Mouse (Mus musculus) heart, embryonic 16.5 days (tissue): ENCODE data around the gene 5730596B20Rik. TPM values are rescaled to one million over a fixed set of nuclear protein-coding genes. Genes with fewer than 3 reads are reported as not detected.

ENCODE experiments used
- ATAC-seq: fragments of 200-750 bp; cut with Nextera tagmentation; replicated peaks from 2 replicates; pipeline ENCODE4 v1.8.0; 2017; ENCODE audit warnings: moderate number of reproducible peaks; ENCODE audit not compliant: insufficient read depth, low FRiP score; ENCODE audit errors: extremely low read depth
- H3K27ac ChIP-seq: fragments of 300-500 bp; sonication (generic); 2 replicates; pipeline ENCODE4 v1.5.1; 2014; ENCODE audit warnings: mild to moderate bottlenecking, low read length, control low read depth, moderate library complexity
- H3K27me3 ChIP-seq: fragments of 300-500 bp; sonication (generic); 2 replicates; pipeline ENCODE4 v1.6.1; 2014; ENCODE audit warnings: low read length, mixed read lengths; ENCODE audit not compliant: control insufficient read depth, insufficient read depth
- H3K36me3 ChIP-seq: fragments of 300-500 bp; sonication (generic); 2 replicates; pipeline ENCODE4 v1.6.1; 2014; ENCODE audit not compliant: control insufficient read depth, insufficient read depth
- H3K4me1 ChIP-seq: fragments of 300-500 bp; sonication (generic); 2 replicates; pipeline ENCODE4 v1.6.1; 2014; ENCODE audit warnings: low read length, mixed read lengths; ENCODE audit not compliant: control insufficient read depth, insufficient read depth
- H3K4me2 ChIP-seq: fragments of 300-500 bp; sonication (generic); 2 replicates; pipeline ENCODE4 v1.6.1; 2014; ENCODE audit warnings: low read depth, mild to moderate bottlenecking, control low read depth, low read length
- H3K4me3 ChIP-seq: fragments of 300-500 bp; sonication (generic); 2 replicates; pipeline ENCODE4 v1.5.1; 2014; ENCODE audit warnings: mild to moderate bottlenecking, control low read depth, low read length
- H3K9ac ChIP-seq: fragments of 300-500 bp; sonication (generic); 2 replicates; pipeline ENCODE4 v1.6.1; 2014; ENCODE audit warnings: low read length, control low read depth
- H3K9me3 ChIP-seq: fragments of 300-500 bp; sonication (generic); replicated peaks from 2 replicates; pipeline ENCODE4 v1.6.1; 2016; ENCODE audit warnings: low read length; ENCODE audit not compliant: control insufficient read depth
- WGBS: fragments of 180-500 bp; shearing (Covaris S2); extraction: QIAGEN DNeasy Blood & Tissue Kit; methylation state at CpG from one replicate; pipeline ENCODE4 v1.1.7; 2014; 5-methylcytosine and 5-hydroxymethylcytosine counted together
- polyA plus RNA-seq: library from polyadenylated mRNA; unstranded; fragments of >200 nt; fragmentation: Nextera tagmentation; extraction: Ambion mirVana; gene quantifications from 2 replicates; pipeline ENCODE4 v1.2.1, GENCODE M21; 2015

5730596B20Rik gene
- polyA plus RNA-seq, 1 experiment from 2014 or later: 0.13 TPM

DNA sequence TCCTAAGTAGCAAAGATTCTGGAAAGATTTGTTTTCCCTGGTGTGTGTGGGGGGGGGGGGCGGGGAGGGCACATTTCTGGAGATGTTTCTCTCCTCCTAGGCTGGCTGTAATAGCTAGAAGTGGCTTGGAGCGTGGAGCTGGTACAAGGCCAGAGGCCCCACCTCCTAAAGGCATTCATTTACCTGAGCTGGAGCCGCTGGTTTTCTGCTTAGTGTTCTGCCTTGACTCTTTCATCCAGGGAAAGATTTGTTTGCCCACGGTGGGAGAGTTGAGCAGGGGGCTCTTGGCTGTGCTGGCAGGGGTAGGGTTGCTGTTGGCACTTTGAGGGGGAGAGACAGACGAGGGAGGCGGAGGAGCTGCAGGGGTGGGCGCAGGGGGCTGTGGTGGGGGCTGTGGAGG, 5.4 kb upstream of the 5730596B20Rik start:
- H3K4me2 ChIP-seq: peak overlapping the region; percentile 51
- H3K27ac ChIP-seq: peak overlapping the region; percentile 39; the same call in 1 of the 2 replicates
- no peaks in the 10 kb centered on the region for H3K36me3 ChIP-seq
- peaks cover 2% of the 10 kb centered on the region; the same call in 1 of the 2 replicates for H3K4me1 ChIP-seq
- peaks cover 90% of the 10 kb centered on the region for H3K27me3 ChIP-seq
- no peak overlapping the region for H3K9ac ChIP-seq
- ATAC-seq: no peak
- no peaks in the 10 kb centered on the region for H3K9me3 ChIP-seq
- 16% methylated on average over 7 of the region's 7 CpGs for WGBS
- H3K4me3 ChIP-seq: peak overlapping the region; percentile 35; the same call in 1 of the 2 replicates

- Histone ChIP-seq H3K27ac (peak overlapping the region; percentile 39), H3K9me3 (no peaks in the 10 kb centered on the region), H3K4me2 (peak overlapping the region; percentile 51), H3K4me3 (peak overlapping the region; percentile 35), H3K9ac (no peak overlapping the region), H3K36me3 (no peaks in the 10 kb centered on the region), H3K4me1 (peaks cover 2% of the 10 kb centered on the region; the same call in 1 of the 2 replicates), H3K27me3 (peaks cover 92% of the 10 kb centered on the region)
- 2% methylated on average over 35 of the region's 35 CpGs for WGBS
- ATAC-seq: peak; percentile 52
Observed at GRCm38 (mm10) chr6:52172501-52172900, 4.8 kb upstream of the 5730596B20Rik start.

- no peaks in the 10 kb centered on the region for H3K9me3 ChIP-seq
- peaks cover 90% of the 10 kb centered on the region for H3K27me3 ChIP-seq
- peak overlapping the region; percentile 51 for H3K4me2 ChIP-seq
- no peak for ATAC-seq
- H3K4me1 ChIP-seq: peaks cover 2% of the 10 kb centered on the region; the same call in 1 of the 2 replicates
- no peak overlapping the region for H3K9ac ChIP-seq
- H3K4me3 ChIP-seq: peak overlapping the region; percentile 35
- 11% methylated on average over 4 of the region's 4 CpGs for WGBS
- no peak overlapping the region for H3K27ac ChIP-seq
- no peaks in the 10 kb centered on the region for H3K36me3 ChIP-seq
Observed at GRCm38 (mm10) chr6:52173648-52174047, 3.6 kb upstream of the 5730596B20Rik start.

DNA sequence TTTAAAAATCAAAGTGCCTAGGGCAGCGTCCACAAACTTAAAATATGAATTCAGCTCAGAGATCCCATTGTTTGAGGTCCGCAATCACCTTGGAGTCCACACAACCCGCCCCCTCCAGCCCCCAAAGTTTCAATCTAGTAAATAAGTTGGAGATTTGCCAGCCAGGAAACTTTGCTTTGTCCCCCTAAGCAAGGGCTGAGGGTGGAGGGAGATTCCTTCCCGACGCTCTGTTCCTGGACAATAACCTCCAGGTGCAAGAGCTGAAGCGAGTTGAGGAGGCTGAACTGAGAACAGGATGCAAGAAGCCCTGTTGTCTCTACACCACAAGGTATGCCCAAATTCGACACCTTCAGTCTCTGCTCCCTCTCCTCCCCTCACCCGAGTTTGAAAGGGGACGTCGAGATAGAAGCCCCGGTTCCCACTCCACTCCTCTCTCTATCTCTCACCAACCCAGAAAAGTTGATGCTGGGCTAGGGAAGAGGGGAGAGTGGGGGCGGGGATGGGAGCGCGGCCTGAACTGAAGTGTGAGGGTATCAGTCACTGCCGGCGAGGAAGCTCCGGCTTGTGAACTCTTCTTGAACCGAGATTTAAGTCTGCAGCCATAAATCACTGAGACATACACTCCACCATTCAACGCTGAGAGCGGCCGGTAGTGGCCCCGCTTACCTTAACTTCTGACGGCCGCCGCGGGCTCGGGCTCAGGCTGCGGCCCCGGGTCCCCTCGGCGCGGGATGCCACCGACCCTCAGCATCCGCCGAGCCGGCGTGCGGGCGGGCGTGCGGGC, 2.1 kb upstream of the 5730596B20Rik start:
- Histone ChIP-seq H3K9me3 (no peaks in the 10 kb centered on the region), H3K36me3 (no peaks in the 10 kb centered on the region), H3K9ac (peak overlapping the region; percentile 61), H3K4me2 (peak overlapping the region; percentile 16), H3K4me1 (peaks cover 2% of the 10 kb centered on the region; the same call in 1 of the 2 replicates), H3K27ac (peak overlapping the region; percentile 40), H3K4me3 (peak overlapping the region; percentile 49), H3K27me3 (peaks cover 93% of the 10 kb centered on the region)
- no peak for ATAC-seq
- WGBS: 2% methylated on average over 32 of the region's 41 CpGs

DNA sequence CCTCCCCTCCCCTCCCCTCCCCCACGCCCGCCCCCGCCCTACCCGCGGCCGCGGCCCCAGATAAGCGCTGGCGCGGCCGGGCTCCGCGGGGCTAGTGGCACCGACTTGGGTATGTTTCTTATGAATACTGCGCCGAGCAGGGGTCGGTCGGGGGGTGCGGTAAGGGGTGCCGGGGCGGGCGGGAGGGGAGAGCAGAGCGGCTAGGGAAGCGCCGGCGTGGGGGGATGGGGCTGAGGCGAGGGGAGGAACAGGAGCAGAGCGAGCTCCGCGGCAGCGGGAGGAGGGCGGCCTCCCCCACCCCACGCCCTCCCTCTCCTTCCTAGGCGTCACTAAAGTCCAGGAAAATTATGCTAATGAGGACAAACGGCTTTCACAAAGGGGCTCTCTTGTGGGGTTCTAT, 1.4 kb upstream of the 5730596B20Rik start:
- H3K9me3 ChIP-seq: no peaks in the 10 kb centered on the region
- WGBS: under 1% methylated on average over 25 of the region's 35 CpGs
- ATAC-seq: no peak
- H3K36me3 ChIP-seq: no peaks in the 10 kb centered on the region
- peak overlapping the region; percentile 61 for H3K9ac ChIP-seq
- peak overlapping the region; percentile 49 for H3K4me3 ChIP-seq
- H3K4me2 ChIP-seq: peak overlapping the region; percentile 48
- peaks cover 93% of the 10 kb centered on the region for H3K27me3 ChIP-seq
- peaks cover 2% of the 10 kb centered on the region; the same call in 1 of the 2 replicates for H3K4me1 ChIP-seq
- H3K27ac ChIP-seq: peak overlapping the region; percentile 40

- Histone ChIP-seq H3K4me1 (peaks cover 2% of the 10 kb centered on the region; the same call in 1 of the 2 replicates), H3K27me3 (peaks cover 93% of the 10 kb centered on the region), H3K9ac (peak overlapping the region; percentile 61; the same call in 1 of the 2 replicates), H3K27ac (peak overlapping the region; percentile 40), H3K9me3 (no peaks in the 10 kb centered on the region), H3K4me2 (peak overlapping the region; percentile 48), H3K36me3 (no peaks in the 10 kb centered on the region), H3K4me3 (peak overlapping the region; percentile 49)
- ATAC-seq: no peak
- WGBS: 1% methylated on average over 6 of the region's 6 CpGs
Observed at GRCm38 (mm10) chr6:52176391-52176790, 907 bp upstream of the 5730596B20Rik start.

GRCm38 (mm10) chr6:52177806-52178205, 508 bp downstream of the 5730596B20Rik start:
- no peak for ATAC-seq
- no peaks in the 10 kb centered on the region for H3K4me1 ChIP-seq
- peak overlapping the region; percentile 49 for H3K9ac ChIP-seq
- WGBS: 5% methylated on average over 9 of the region's 9 CpGs
- peaks cover 93% of the 10 kb centered on the region for H3K27me3 ChIP-seq
- H3K9me3 ChIP-seq: no peaks in the 10 kb centered on the region
- H3K4me3 ChIP-seq: peak overlapping the region; percentile 49
- H3K36me3 ChIP-seq: no peaks in the 10 kb centered on the region
- no peak overlapping the region for H3K27ac ChIP-seq
- H3K4me2 ChIP-seq: peak overlapping the region; percentile 48

DNA sequence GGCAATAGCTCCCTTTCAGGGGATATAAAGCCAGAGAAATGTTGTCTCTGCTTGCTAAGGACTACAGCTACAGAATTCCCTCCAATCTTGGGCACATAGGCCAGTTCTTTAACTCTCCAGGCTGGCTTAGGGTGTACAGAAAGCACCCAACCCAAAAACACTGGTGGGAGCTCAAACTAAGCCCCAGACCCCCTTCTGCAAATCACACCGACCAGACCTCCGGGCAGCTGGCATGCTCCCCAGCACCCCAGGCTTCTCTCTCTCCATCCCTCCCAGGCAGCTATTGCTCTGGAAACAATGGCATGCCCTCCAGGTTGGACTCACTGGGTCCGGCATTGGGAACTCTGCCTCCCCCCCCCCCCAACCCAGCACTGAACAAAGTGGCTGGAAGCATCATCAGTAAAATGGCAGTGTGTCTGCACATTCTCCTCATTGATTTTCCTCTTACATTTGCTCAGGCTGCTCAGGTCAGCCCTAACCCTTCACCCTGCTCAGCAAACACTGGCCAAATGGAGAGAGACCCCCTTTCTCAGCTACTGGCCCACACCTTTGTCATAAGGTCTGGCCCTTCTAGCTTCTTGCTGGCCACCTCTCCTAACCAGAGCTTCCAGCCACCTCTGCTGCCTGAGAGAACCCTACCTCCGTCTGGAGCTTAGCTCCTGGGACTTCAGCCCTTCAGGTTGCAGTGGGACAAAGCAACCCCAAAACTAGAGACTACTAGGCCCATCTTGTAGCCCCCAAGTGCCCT, 1.8 kb downstream of the 5730596B20Rik start:
- no peaks in the 10 kb centered on the region for H3K4me1 ChIP-seq
- WGBS: 9% methylated on average over 4 of the region's 4 CpGs
- peak overlapping the region; percentile 31 for H3K27ac ChIP-seq
- H3K4me2 ChIP-seq: peak overlapping the region; percentile 49
- peaks cover 94% of the 10 kb centered on the region for H3K27me3 ChIP-seq
- H3K9ac ChIP-seq: peak overlapping the region; percentile 15
- no peak for ATAC-seq
- peak overlapping the region; percentile 27 for H3K4me3 ChIP-seq
- H3K9me3 ChIP-seq: no peaks in the 10 kb centered on the region
- no peaks in the 10 kb centered on the region for H3K36me3 ChIP-seq
